Mouse (Mus musculus) lung, postnatal 25 days (tissue): ENCODE results near the gene Vstm5.
"Not testable (repeated sequence)": the region's sequence is repeated elsewhere in the genome, so short reads cannot be mapped to it uniquely, and the experiment has no call there.

Source experiments
- DNase-seq: peaks from one replicate; pipeline ENCODE4 v3.0.0; 2022; ENCODE audit warnings: low spot score

Gene Vstm5

GRCm38 (mm10) chr9:15239042-15239925 is at the start of gene Vstm5:
Gene Vstm5, plus strand, starts transcription at chr9:15239045.
- no peak for DNase-seq

- DNase-seq, result not testable (repeated sequence)
Measured at GRCm38 (mm10) chr9:15194806-15195205, 44.0 kb upstream of the Vstm5 start.

GRCm38 (mm10) chr9:15206631-15207030 is 32.2 kb upstream of the Vstm5 start:
- no peak for DNase-seq

GRCm38 (mm10) chr9:15209320-15209719 is 29.5 kb upstream of the Vstm5 start:
- DNase-seq, result no peak

- peak; percentile 16 for DNase-seq
Measured at GRCm38 (mm10) chr9:15211876-15212275, 27.0 kb upstream of the Vstm5 start.

GRCm38 (mm10) chr9:15213695-15214094 is 25.1 kb upstream of the Vstm5 start:
- no peak for DNase-seq

GRCm38 (mm10) chr9:15224912-15225311 is 13.9 kb upstream of the Vstm5 start:
- no peak for DNase-seq

GRCm38 (mm10) chr9:15232445-15232844 is 6.4 kb upstream of the Vstm5 start:
- no peak for DNase-seq

GRCm38 (mm10) chr9:15233604-15234003 is 5.2 kb upstream of the Vstm5 start:
- no peak for DNase-seq

- DNase-seq, result no peak
Measured at GRCm38 (mm10) chr9:15235986-15236385, 2.9 kb upstream of the Vstm5 start.

- DNase-seq, result no peak
Measured at GRCm38 (mm10) chr9:15237516-15238296, 1.1 kb upstream of the Vstm5 start.

GRCm38 (mm10) chr9:15238297-15238990 is 401 bp upstream of the Vstm5 start:
- DNase-seq, result no peak

- no peak for DNase-seq
Measured at GRCm38 (mm10) chr9:15240006-15240405, 1.2 kb downstream of the Vstm5 start.

- no peak for DNase-seq
Measured at GRCm38 (mm10) chr9:15240863-15241595, 2.2 kb downstream of the Vstm5 start.

- DNase-seq, result peak; percentile 55
Measured at GRCm38 (mm10) chr9:15241596-15241939, 2.7 kb downstream of the Vstm5 start.

- no peak for DNase-seq
Measured at GRCm38 (mm10) chr9:15242130-15242529, 3.3 kb downstream of the Vstm5 start.

GRCm38 (mm10) chr9:15245319-15246075 is 6.7 kb downstream of the Vstm5 start:
- DNase-seq, result no peak

- DNase-seq, result no peak
Measured at GRCm38 (mm10) chr9:15250376-15250775, 11.5 kb downstream of the Vstm5 start.

GRCm38 (mm10) chr9:15252196-15252595 is 13.4 kb downstream of the Vstm5 start:
- no peak for DNase-seq

GRCm38 (mm10) chr9:15254501-15254900 is 15.7 kb downstream of the Vstm5 start:
- no peak for DNase-seq

GRCm38 (mm10) chr9:15256214-15256613 is 17.4 kb downstream of the Vstm5 start:
- no peak for DNase-seq
